ENCODE assay signal across 19 mouse cellular contexts in the genomic region with DNA sequence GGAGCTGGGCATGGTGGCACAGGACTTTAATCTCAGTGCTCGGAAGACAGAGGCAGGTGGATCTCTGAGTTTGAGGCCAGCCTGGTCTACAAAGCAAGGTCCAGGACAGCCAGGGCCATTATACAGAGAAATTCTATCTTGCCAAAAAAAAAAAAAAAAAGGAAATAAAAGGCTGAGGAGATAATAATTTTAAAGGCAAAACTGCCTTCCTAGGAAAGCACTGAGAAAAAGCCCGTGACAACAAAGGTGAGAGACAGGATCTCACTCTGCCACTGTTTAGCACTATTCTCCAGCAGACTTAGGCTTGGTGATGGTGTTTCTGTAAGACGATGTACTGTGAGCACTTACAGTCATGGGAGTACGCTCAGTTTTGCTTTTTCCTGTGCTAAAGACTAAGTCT. TPM values are rescaled to one million over a fixed set of nuclear protein-coding genes. Genes with fewer than 3 reads are reported as not detected.
"Had no signal": no experiment of that assay in that cellular context is flagged by ENCODE, and none has a peak within 500 bp of the region (broad histone marks: within the 10 kb centered on the region; RNA-seq: fewer than 3 reads in every experiment).

No protein-coding gene starts in this region.

- H3K36me3 ChIP-seq: stomach, embryonic 15.5 days had no signal

- DNase-seq: retina, postnatal 1 day; right cerebral cortex, adult 18-20 months; right cerebral cortex, postnatal 14 days; right cerebral cortex, postnatal 25 days; right cerebral cortex, postnatal 4 days; spleen, adult 18-20 months; thymus, adult 18-20 months; thymus, adult 2 months; thymus, postnatal 14 days; thymus, postnatal 25 days; thymus, postnatal 36 days; thymus, postnatal 4 days had no signal

- H3K9me3 ChIP-seq: neural tube, embryonic 13.5 days; neural tube, embryonic 15.5 days; stomach, embryonic 15.5 days had no signal

- H3K9ac ChIP-seq: neural tube, embryonic 13.5 days; neural tube, embryonic 15.5 days; stomach, embryonic 15.5 days had no signal

- H3K27ac ChIP-seq: neural tube, embryonic 13.5 days; neural tube, embryonic 15.5 days; stomach, embryonic 15.5 days; stomach, postnatal 0 days had no signal

- H3K4me1 ChIP-seq: stomach, embryonic 15.5 days had no signal

- H3K4me3 ChIP-seq: neural tube, embryonic 13.5 days; neural tube, embryonic 15.5 days; stomach, embryonic 15.5 days had no signal

- H3K27me3 ChIP-seq: neural tube, embryonic 13.5 days; neural tube, embryonic 15.5 days; stomach, embryonic 15.5 days had no signal

RNA-seq across cellular contexts. Expression of a gene that starts 49.3 kb away (rescaled TPM):
- polyA plus RNA-seq: spleen, adult 2 months; stomach, postnatal 0 days; thymus, postnatal 0 days; urinary bladder, adult 2 months had no signal
